Mouse (Mus musculus): ENCODE results near the gene Bckdk.
A peak's percentile ranks its signal among the peaks of the same experiment; 100 is the strongest.
"Not testable (repeated sequence)": the region's sequence is repeated elsewhere in the genome, so short reads cannot be mapped to it uniquely, and the experiment has no call there.

Bckdk gene

DNA sequence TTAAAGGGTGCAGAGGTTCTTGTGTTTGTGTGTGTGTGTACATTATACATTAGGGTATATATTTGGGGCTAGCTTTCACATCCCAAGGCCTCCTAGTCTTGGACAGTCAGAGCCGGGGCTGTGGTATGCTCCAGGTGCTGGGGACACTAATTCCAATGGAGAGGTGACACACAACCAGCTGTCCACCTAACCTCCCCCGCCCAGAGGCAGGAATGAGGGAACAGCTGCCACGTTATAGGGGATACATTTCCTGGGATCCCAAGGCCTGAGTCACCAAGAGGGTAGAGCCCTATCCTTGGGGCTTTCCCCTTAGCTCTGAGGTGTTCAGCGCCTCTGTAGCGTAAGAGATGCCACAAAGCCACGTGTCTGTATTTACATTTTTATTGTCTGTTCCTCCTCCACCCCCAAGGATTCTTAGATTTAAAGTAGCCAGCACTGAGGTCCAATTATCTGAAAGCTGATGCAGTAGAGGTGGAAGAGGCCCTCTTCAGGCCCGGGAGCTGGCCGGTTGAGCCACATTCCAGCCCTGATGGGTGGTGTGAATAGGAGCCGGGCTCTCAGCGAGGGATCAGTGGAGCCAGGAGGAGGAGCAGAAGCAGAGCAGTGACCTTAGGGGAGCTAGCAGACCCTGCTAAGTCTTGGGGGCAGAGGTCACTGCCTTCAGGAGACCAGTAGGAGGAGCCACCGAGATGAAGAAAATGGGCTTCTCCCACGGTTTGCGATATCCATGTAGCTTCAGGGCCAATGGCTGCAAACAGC lies 28.6 kb downstream of the Bckdk start:
- no peak for DNase-seq

DNA sequence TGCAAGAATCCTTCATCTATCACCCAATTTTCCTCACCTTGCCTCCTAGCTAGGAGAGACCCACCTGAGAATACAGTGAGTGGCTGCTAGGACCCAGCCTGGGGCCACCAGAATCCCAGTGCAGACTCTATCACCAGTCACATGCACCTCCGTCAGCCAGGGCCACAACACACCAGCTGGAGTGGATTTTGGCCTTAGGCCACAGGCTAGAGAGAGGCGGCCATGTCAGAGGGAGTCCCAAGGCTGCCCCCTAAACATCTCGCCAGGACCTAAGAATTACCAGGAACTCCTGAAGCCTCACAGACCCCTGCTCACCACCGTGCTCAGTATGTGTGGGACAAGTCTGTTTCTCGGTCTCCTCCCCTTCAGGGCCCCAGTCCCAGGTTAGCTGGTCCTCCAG lies 30.2 kb downstream of the Bckdk start:
- DNase-seq: no peak

DNA sequence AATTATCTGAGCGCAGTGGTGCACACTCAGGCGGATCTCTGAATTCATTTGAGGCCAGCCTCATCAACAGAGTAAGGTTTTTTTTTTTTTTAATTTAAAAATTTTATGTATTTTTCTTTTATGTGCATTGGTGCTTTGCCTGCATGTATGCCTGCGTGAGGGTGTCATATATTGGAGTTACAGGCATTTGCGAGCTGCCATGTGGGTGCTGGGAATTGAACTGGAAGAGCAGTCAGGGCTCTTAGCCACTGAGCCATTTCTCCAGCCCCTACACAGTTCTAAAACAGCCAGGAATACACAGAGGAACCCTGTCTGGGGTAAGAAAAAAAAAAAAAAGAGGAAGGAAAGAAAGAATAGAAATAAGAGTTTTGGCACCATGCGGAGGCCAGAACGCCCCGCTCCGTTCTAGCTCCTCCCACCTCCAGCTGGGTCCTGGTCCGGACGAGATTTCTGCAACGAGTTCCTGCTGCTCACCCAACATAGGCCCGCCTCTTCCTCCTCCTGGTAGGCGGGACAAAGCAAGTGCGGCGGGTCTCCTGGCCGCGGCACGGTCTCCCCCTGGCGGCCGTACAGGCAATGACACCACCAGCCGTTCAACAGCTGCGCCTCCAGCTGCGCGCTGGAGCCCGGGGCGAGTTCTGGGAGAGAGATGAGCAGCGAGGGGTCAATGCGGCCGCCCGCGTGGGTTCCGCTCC lies 31.3 kb downstream of the Bckdk start:
- peak; percentile 95 for DNase-seq

DNA sequence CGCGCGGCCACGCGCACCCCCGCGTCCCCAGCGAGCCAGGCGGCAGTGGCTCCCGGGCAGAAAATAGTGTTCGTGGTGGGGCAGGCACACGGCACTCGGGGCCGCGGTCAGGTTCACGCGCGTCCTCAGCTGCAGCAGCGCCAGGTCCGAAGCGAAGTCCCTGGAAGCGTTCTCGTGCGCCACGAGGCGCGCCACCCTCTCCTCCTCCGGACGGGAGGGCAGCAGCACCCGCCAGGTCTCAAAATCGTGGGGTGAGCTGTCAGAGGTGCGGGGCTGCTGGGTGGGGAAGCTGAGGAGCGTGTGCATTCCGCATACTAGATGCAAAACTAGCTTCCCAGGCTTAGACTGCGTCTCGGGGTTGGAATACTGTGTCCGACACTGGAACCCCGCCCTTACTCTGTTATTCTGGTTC lies 31.9 kb downstream of the Bckdk start:
- no peak for DNase-seq

DNA sequence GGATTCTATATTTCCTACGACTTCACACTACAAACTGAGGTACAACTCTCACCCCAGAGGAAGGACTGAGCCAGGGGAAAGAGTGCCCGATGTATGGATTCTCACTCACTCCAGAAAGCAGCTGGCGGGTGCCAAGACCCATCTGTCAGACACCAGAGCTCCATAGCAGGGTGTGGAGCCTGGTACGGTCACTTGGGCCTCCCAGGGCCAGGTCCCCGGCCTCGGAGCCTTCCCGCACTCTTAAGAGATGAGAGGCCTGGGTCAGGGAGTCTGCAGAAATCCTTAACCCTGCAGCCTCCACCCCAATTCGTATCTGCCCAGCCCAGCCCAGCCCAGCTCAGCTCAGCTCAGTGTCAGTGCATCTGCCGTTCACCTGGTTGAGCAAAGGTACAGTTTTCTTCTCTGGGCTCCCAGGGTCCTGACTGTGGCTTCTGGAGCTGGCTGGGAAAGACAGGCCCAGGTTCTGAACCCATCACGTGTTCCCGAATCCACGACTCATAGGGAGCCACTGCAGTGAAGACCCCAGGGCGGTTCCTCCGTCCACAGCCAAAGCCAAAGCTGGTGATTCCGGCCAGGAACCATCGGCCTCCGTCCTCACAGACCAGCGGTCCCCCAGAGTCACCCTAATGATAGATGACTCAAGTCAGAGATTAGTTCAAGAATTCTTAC lies 32.5 kb downstream of the Bckdk start:
- DNase-seq: no peak

DNA sequence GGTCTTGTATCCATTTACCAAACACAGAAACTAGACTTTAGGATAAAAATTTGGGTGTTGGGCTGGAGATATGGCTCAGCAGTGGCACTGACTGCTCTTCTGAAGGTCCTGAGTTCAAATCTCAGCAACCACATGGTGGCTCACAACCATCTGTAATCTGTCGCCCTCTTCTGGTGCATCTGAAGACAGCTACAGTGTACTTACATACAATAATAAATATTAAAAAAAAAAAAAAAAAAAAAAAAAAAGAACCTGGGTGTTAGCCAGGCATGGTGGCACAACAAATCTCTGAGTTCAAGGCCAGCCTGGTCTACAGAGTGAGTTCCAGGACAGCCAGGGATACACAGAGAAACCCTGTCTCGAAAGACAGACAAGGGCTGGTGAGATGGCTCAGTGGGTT lies 38.2 kb downstream of the Bckdk start:
- DNase-seq: not testable (repeated sequence)

DNA sequence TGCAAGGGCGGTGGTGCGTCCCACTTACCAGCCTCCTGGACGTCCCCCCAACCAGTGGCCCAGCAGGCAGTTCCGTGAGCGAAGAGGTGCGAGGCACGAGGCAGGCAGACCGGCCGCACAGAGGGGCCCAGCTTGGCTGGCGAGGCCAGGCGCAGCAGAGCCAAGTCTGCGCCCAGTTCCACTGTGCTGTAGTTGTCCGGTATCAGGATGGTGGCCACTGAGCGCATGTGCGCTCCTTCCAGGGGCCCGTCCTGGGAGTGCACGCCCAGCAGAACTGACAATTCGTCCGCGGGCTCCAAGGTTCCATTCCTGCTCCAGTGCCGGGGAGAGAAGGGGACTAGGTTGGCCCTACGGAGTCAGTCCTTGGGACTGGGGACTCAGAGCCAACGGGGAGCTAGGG lies 40.7 kb downstream of the Bckdk start:
- no peak for DNase-seq

DNA sequence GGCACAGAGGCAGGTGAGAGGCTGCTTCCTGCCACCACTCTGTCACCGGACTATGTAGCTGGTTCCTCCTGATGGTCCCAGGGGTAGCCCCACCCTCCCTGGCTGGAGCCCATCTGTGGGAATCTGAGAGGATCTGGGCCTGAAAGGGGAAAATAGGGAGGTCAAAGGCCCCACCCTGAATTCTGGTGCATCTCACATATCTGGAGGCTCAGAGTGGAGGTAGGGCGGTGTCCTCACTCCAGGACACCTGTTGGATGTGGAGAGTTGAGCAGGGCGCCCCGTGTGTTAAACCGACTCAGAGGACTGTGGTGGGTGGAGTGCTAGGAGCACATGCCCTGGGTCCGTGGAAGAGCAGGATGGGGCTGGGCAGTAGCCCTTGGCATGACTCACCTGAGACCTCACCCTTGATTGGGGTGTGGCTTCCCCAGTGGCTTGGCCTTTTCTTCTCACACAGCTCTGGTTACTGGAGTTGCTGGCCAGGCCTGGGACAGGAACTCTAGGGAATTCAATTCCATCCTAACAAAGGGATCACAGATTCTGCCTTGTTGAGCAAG lies 42.7 kb downstream of the Bckdk start, which contains the start of gene Prss36:
TSS of gene Prss36 (minus strand) at position 256 of the 554 bp plus-strand sequence.
- no peak for DNase-seq

DNA sequence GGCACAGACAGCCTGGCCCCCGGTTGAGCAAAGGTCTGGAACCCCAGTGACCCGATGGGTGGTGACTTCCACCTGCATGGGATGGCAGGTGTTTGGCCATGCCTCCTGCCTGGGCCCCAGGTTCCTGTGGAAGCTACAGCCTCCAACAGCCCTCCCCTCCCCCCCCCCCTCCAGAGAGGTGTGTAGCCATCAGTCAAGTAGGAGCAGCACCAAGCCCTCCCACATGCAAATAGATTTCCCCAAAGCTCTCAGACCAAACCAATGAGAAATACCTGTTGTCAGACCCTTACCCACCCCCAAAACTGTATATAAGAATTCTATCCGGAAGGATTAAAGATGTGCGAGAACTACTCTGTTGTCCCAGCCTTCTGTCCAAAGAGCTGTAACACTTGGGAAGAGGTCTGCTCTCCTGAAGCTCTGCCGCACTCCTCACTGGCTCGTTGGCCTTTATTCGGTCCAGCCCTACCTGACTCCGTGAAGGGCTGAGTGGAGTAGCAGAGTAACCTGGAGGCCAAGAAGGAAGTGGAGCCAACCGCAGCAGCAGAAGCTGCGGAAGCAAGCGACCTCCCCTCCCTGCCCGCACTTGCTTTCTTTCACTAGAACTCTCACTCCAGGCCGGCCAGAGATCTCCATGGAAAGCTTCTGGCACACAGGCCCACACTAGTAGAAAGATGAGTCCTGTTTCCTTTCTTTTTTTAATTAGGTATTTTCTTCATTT lies 49.1 kb downstream of the Bckdk start:
- DNase-seq: no peak

DNA sequence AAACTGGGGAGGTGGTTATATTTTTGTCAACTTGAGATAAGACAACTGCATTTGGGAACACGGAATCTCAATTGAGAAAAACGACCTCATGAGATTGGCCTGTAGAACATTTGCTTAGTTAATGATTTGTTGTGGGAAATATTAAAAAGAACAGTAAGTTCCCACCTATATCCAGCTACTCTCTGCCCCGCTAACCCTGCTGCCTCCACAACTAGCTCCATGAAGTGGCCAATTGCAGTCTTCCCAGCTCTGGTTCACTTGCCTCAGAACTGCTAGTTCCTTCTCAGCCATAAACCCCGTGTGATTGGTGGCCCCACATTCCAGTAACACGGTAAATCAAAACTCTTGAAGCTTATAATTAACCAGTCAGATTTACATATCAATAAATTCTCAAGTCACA lies 55.5 kb downstream of the Bckdk start:
- DNase-seq: no peak

All from right cerebral cortex, postnatal 25 days (tissue).